Mouse (Mus musculus) cerebellum, postnatal 36 days (tissue): ENCODE data around the gene Fem1a.
A peak's percentile ranks its signal among the peaks of the same experiment; 100 is the strongest.

Experiments used
- DNase-seq, 2 experiments: peaks; one replicate each; pipeline ENCODE4 v3.0.0; 2021 to 2022; ENCODE audit warnings: mixed read lengths in 2 of 2

The Fem1a gene

GRCm38 (mm10) chr17:56281193-56281592 lies 24.6 kb downstream of the Fem1a start:
- no peak for DNase-seq

DNA sequence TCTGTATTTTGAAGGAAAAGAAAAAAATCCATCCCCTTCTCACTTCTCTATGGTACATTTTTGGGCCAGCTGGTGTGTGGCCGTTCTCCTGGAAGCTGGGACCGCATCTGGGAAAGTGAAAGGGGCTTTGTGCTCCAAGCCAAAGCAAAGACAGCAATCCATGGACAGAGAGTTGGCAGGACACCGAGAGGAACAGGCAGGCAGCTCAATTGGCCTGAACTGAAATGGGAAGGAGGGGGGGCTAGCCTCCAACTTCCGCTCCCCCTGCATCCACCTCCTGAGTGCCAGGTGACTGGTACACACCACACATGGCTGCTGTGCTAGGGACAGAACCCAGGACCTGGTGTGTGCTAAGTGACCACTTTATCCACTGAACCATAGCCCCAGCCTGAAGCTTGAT lies 26.2 kb downstream of the Fem1a start:
- DNase-seq: no peak

- DNase-seq: no peak
Measured at GRCm38 (mm10) chr17:56283316-56283715, 26.7 kb downstream of the Fem1a start.

- DNase-seq: no peak
Measured at GRCm38 (mm10) chr17:56285995-56286394, 29.4 kb downstream of the Fem1a start.

- DNase-seq: no peak
Measured at GRCm38 (mm10) chr17:56287830-56288229, 31.2 kb downstream of the Fem1a start.

DNA sequence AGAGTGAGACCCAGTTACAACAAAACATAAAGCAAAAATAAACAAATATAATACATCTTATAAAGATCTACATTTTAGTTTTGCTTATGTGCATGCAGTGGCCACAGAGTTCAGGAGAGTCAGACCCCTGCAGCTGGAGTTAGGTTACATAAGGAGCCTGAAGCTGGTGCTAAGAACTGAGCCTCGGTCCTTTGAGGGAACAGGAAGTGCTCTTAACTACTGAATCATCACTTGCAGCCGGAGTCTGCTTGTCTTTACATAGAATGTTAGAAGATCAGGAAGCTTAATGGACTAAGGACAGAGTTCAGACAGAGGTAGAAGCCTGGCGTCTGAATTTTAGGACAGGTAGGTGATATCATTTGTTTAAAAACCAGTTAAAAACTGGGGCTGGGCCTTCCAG lies 32.3 kb downstream of the Fem1a start:
- DNase-seq: no peak

DNA sequence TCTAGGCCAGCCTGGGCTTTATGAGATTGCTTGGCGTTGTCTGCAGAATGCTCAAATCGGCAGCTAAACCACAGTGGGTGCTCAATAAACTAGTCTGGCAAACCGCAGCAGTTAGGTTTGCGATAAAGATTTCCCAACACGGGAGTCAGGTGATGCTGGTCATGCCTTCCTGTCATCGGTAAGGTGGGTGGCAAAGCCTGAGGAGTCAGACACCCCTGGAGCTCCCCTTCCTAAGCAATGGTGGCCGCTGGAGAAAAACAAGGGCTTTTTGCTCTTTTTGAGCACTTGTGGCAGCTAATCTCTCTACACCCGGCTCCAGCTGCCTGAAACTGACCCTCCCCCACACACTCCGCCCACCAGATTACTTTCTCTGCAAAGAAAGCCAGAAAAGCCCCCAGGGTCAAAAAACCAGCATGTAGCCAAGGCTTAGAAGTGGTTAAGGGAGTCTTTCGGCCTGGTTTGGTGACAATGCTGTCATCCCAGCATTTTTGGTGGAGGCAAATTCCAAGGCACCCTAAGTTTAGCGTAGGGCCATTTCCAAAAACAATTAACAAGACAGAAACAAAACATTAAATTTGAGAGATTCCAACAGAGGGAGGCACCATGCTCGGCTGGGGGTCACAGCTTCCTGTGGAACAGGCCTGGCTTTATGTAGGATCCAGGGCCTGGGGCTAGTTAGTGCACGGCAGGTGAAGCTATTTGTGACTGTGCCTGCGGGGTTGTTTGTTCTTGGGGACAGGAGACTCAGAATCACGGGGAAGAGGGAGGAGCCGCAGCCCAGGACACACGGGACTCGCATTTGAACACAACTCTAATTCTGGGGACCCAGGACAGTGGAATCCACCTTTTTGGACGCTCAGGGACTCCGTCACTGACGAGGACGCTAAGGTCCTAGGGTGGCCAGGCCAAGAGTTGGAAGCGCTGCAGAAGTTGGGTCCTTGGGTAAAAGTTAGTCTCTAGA lies 33.0 kb downstream of the Fem1a start:
- no peak for DNase-seq

GRCm38 (mm10) chr17:56290388-56291170 lies 34.0 kb downstream of the Fem1a start:
- peak; percentile 38 to 52 for DNase-seq

GRCm38 (mm10) chr17:56291171-56291511 lies 34.5 kb downstream of the Fem1a start:
- peak; percentile 66 to 74 for DNase-seq

DNA sequence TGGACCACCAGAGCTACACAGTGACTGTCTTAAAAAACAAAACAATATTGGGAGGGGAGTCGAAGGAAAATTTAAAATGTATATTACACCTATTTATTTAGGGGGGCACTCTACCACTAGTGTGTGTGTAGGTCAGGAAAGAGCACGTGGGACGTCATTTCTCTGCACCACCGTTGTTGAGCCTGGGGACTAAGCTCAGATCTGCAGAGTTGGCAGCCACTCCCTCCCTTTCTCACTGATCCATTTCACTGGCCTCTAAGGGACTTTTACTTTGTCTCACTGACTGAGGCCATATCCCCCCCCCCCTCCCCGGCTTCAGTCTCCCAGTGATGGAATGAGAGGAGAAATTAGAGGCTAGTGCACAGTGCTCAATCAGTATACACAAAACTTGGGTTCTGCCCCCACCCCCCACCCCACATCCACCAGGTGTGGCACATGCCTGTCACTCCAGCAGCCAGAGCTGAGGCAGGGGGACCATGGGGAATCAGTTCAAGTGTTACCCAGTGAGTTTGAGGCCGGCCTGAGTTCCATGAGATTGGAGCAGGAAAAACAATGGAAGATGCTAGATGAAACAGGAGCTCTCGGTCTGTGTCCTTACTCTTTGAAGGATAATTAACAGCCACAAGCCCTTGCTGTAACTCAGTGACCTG lies 35.3 kb downstream of the Fem1a start:
- no peak for DNase-seq

GRCm38 (mm10) chr17:56292531-56293222 lies 36.1 kb downstream of the Fem1a start, which contains the start of gene Plin3:
Gene Plin3 (minus strand): TSS chr17:56292873.
- DNase-seq: peak in 1 of 2 experiments; percentile 29

GRCm38 (mm10) chr17:56293291-56293690 lies 36.7 kb downstream of the Fem1a start:
- no peak for DNase-seq

DNA sequence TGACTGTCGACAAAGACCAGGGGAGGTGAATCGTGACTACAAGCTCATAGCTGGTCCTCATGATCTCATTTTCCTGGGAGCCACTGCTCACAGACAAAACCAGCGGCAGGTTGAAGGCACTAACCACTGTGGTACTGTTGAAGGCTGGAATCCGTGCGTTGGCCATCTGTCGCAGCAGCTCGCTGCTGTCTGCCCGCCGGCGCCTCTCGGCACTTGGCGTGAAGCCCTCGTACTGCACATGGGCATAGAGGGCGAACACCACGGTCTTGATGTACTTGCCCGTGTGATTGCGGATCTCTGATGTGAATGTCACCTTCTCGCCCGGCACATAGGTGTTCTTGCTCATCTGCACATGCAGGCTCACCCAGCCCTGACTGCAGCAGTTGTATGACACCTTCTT lies 37.6 kb downstream of the Fem1a start:
- DNase-seq: peak; percentile 62 to 70

DNA sequence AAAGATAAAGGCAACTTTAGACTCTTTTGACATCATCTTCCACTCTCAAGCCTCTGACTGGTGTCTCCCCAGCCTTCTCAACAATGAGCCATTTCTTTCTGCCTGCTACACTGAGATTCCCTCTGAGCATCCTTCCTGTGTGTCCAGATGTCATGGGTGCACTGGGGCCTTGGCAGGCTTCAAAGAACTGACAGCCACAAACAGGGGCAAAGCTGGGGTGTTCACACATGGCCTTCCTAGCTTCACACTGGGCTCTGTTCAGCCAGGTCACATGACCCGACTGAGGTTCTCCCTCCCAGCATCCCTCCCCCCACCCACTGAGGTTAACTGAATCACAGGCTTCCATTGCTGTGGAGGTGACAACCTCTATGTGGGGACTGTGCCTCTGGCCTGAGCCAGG lies 39.6 kb downstream of the Fem1a start:
- no peak for DNase-seq

- no peak for DNase-seq
Measured at GRCm38 (mm10) chr17:56298238-56298637, 41.6 kb downstream of the Fem1a start.

DNA sequence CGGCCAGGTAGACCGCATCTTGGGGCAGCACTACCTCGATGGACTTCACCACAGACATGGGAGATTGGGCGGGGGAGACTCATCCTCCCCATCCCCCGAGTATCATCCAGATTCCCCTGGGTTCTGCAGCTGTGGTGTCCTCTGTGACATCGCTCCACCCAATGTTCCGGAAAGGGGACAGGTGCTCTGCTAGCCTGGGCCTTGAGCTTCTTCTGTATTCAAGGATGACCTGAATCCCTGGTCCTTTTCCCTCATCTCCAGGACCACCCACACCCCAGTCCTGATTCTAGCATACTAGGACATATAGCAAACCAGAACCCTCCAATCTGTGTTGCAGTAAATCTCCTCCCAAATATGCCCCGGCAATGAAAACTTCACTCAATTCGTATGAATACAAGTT lies 43.6 kb downstream of the Fem1a start, which contains the start of gene Arrdc5:
Gene Arrdc5, minus strand, starts transcription at position 101 of the 400 bp plus-strand sequence.
- no peak for DNase-seq

DNA sequence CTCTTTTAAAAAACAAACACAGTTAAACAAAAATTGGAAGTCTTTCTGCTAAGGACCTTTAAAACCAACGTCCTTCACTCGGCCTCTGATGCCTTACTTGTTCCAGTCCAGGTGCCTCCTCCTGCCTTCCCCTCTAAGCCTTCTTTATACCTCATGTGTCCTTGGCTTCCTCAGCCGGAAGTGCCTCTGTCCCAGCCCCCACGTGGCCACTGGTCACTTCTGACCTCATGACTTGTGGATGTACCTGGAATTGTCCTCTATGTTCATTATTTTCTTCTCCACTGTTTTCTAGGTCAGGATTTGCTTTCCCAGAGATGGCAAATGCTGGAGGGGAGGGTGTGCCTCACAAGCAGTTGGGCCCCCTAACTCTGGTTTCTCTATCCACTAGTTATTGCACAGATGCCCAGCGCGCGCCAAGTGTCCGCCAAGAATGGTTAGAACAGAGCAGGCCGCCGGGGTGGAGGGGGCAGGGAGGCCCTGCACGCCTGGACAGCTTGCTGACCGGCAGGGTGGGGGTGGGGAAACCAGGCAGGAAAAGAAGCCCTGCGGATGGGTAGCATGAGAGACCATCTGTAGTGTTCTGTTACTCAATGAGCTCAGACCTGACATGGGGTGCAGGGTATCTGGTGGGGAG lies 45.9 kb downstream of the Fem1a start:
- DNase-seq: no peak

GRCm38 (mm10) chr17:56303160-56303846 lies 46.7 kb downstream of the Fem1a start, which contains the start of gene Uhrf1:
Gene Uhrf1 (plus strand): TSS chr17:56303321.
- DNase-seq: no peak

DNA sequence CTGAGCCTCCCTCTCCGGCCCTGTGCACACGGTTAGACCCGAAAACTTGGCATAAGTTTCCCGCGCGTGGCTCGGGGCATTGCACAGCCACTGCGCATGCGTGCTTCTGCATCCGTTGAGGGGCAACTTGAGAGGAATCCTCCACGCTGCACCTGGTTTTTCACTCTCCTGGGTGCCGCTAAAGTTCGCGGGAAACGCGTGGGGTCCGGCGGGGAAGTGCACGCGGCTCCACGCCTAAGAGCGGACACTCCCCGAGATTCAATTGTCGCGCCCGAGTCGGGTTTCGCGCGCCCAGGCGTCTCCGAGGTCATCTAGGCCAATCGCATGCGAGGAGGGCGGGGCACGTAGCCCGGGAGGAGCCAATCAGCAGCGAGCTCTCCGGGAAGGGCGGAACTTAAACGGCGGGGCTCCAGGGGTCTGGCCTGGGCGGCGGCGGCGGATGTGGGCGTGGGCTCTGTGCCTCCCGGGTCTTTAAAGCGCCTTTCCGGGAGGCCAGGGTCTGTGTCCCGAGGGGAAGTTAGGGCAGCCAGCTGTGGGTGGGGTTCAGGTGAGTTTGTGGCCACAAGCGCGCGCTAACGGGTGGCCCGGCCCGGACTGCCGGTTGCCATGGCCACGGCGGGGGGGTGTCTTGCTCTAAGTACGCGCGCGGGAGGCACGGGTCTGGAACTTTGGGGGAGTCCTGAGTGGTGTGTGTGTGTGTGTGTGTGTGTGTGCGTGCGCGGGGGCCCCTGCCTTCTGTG lies 47.4 kb downstream of the Fem1a start:
- peak; percentile 90 to 91 for DNase-seq

DNA sequence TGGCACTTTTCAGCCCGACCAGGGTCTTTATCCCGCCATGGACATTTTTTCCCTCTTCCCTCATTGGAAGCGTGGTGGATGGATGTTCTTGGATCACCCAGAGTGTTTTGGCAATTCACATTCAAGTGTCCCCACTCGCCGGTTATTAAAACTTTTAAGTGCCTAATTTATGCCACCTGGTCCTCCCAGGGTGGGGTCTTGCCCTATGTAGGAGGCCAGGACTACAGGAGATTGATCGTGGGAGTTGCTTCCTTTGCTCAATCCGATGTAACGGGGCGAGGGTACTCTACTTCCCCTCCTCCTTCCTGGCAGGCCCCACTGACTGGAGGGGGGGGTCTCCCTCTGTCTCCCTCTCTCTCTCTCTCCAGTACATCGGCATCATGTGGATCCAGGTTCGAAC lies 48.1 kb downstream of the Fem1a start:
- DNase-seq: no peak

DNA sequence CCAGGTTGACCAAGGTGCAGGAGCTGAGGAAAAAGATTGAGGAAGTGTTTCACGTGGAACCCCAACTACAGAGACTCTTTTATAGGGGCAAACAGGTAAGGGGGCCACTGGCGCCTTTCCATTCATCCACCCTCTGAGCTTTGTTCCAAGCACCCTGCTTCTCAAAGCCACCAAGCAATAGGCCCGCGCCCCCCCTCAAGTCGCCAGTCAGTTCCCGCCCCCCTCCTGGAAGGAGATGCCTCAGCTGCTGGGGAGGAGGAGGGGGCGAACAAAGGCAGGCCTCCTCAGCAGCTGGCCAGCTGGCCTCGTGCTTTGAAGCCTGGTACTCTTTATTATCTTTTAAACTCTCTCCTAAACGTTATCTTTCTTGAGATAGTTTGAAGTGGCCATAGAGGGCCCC lies 48.5 kb downstream of the Fem1a start:
- no peak for DNase-seq
